Mouse (Mus musculus) lung, embryonic 15.5 days (tissue): ENCODE results near the gene Pmpcb. TPM values are rescaled to one million over a fixed set of nuclear protein-coding genes. Genes with fewer than 3 reads are reported as not detected.

Source experiments
- polyA plus RNA-seq: library from polyadenylated mRNA; unstranded; fragments of >200 nt; fragmentation: Nextera tagmentation; extraction: Ambion mirVana; gene quantifications from 2 replicates; pipeline ENCODE4 v1.2.1, GENCODE M21; 2015

Gene Pmpcb
- polyA plus RNA-seq, 1 experiment from 2014 or later: 76.3 TPM

Other genes with a start within 250 kb of the Pmpcb start
- gene Lrrc17, start 193.6 kb upstream of the Pmpcb start, polyA plus RNA-seq: 54.0 and 55.0 TPM in 2 replicates
- gene Fbxl13, start 91.5 kb upstream of the Pmpcb start, polyA plus RNA-seq: 0.72 and 0.91 TPM in 2 replicates
- gene Armc10, start 91.3 kb upstream of the Pmpcb start, polyA plus RNA-seq: 41.8 and 42.8 TPM in 2 replicates
- 4.0 and 4.9 TPM in 2 replicates for gene Napepld, start 35.7 kb upstream of the Pmpcb start, polyA plus RNA-seq
- gene Dnajc2, start 48.1 kb downstream of the Pmpcb start, polyA plus RNA-seq: 62.4 and 66.9 TPM in 2 replicates
- 187 and 190 TPM in 2 replicates for gene Psmc2, start 48.1 kb downstream of the Pmpcb start, polyA plus RNA-seq
- gene Slc26a5, start 128.5 kb downstream of the Pmpcb start, polyA plus RNA-seq: 0.16 TPM in 1 of 2 replicates, not detected in the other